Mouse (Mus musculus) olfactory bulb, adult 2 months (tissue): ENCODE measurements around the gene Txndc2.

Experiments
- CTCF ChIP-seq: fragments of 200-500 bp; IDR thresholded peaks from 2 replicates; pipeline ENCODE4 v1.5.1; 2012; ENCODE audit warnings: low read depth, mild to moderate bottlenecking, low read length, moderate library complexity; ENCODE audit not compliant: insufficient read depth
- POLR2A ChIP-seq: fragments of 200-500 bp; IDR thresholded peaks from 2 replicates; pipeline ENCODE4 v1.6.1; 2012; ENCODE audit warnings: mild to moderate bottlenecking, low read depth, low read length, moderate library complexity; ENCODE audit not compliant: insufficient read depth

DNA sequence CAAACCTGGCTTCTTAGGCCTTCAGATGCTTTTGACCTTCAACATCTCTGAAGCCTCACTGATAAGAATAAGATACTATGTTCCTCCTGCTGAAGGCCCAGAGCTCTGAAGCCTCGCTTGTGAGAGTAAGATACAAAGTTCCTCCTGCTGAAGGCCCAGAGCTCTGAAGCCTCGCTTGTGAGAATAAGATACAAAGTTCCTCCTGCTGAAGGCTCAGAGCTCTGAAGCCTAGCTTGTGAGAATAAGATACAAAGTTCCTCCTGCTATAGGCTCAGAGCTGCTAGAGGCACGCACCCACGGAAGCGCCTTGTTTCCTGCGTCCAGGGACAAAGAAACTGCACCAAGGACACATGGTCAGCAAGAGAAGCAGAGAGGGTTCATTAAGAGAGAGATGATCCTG lies 14.8 kb upstream of the Txndc2 start:
- TF ChIP-seq CTCF (no peak), POLR2A (no peak)
